Mouse (Mus musculus) lung, adult 2 months (tissue): ENCODE measurements around the gene Mark2.

Experiments
- CTCF ChIP-seq: fragments of 200-500 bp; IDR thresholded peaks from 2 replicates; pipeline ENCODE4 v1.5.1; 2011; ENCODE audit warnings: mild to moderate bottlenecking, low read length, control low read depth; ENCODE audit not compliant: insufficient read depth
- POLR2A ChIP-seq: fragments of 200-500 bp; IDR thresholded peaks from 2 replicates; pipeline ENCODE4 v1.6.1; 2011; ENCODE audit warnings: low read depth, mild to moderate bottlenecking, control low read depth, low read length, borderline replicate concordance; ENCODE audit errors: extremely low read depth

GRCm38 (mm10) chr19:7264088-7264765 lies 77.4 kb downstream of the Mark2 start:
- TF ChIP-seq CTCF (peak; percentile 90), POLR2A (no peak)
